Mouse (Mus musculus): Measurements from ENCODE around the gene Artn. TPM values are rescaled to one million over a fixed set of nuclear protein-coding genes. Genes with fewer than 3 reads are reported as not detected.

The Artn gene
- total RNA-seq, 2 experiments from 2014 or later: 1.4 to 1.7 TPM

DNA sequence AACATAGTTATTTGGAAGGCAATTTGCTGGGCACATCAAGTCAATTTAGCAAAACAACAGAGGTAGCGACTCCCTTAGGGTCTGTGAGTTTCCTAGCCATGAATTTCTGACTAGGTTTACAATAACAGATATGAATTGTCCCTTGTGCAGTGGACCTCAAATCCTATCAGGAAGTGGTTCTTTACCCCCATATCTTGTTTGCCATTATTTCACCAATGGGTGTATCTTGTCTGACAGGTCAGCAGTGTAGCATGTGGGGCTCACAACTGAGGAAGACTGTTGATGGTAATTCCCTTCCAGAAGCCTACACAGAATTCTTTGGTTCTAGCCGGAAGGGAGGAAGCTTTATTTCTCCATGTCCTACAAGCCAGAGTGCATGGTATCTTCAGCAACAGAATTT, 8.2 kb downstream of the Artn start:
- no peak for DNase-seq (ENCODE audit: low spot score in 2 of 2)

DNA sequence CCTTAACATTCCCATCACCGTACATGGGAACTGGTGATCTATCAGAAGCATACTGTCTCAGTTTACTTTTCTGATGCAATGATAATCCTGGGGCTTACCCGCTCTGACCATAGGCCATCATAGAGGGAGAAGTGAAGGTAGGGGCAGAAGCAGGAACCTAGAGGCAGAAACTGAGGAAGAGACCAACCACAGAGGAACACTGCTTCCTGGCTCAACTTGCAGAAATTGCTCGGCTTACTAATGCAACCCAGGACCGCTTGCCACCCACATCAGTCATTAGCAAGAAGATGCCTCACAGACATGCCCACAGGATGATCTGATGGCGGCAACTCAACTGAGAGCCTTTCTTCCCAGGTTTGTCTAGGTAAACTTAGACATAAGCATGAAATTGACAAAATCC, 10.8 kb downstream of the Artn start:
- no peak for DNase-seq (ENCODE audit: low spot score in 2 of 2)

DNA sequence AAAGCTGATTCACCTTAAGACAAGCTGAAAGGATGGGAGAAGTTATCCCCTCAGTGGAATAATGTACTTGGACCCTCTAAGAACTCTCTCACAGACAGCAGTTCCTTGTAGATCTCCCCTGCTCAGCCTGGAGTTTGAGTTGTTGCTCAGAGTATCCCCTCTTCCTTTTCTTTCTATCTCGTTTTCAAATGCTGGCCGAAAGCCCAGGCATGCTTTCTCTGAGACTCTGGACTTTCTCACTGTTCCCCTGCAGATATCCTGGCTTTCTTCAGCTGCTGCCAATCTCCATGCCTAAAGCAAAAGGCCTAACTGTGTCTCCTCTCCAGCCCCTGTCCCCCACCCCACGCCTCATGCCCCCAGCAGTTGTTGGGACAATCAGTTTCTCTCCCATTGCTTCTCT, 11.3 kb downstream of the Artn start:
- DNase-seq (ENCODE audit: low spot score in 2 of 2): no peak

DNA sequence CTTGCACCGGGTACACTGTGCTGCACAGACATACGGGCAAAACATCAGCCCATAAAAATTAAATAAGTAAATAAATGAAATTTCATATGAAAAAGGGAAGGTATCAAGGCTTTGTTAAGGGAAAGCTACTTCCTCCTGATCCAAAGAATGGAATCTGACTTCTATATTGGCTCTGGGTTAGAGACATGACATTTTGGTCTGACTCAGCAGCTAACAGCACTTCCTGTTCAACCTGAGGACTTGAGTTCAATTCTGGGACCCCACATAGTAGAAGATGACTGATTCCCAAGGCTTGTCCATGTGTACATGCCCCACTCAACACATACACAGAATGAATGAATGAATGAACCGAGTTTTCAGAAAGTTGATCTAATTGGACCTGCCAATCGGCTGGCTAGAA, 11.7 kb downstream of the Artn start:
- DNase-seq (ENCODE audit: low spot score in 2 of 2): no peak

DNA sequence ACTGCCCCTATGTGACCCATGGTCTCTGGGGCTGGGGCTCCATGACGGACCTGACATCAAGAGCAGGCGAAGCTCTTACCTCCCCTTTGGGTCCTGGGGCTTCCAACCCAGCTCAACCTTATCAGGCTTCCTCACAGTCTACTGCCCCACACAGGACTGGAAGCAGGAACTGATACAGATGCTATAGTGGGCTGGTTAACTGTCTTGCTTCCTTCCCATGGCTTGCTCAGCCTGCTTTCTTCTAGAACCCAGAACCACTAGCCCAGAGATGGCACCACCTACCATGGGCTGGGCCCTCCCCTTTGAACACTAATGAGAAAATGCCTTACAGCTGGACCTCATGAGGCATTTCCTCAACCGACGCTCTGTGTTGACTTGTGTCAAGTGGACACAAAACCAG, 12.2 kb downstream of the Artn start:
- DNase-seq (ENCODE audit: low spot score in 2 of 2): no peak

DNA sequence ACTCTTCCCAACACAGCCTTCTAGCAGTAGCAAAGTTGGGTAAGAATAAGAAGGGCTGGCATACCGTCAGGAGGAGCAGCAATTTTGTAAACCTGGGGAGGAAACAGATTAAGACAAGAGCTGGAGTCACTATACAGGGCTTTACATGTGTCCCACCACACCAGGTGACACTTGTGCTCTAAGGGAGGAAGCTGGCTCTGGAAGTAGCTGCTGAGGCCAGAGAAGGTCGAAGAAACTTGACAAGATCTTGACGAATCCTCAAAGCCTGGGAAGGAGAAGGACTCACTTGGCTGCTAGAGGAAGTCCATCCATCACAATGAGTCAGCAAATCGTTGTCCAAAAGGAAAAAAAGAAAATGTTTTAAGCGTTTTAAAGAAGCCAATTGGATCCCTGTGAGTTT, 13.2 kb downstream of the Artn start:
- no peak for DNase-seq (ENCODE audit: low spot score in 2 of 2)

DNA sequence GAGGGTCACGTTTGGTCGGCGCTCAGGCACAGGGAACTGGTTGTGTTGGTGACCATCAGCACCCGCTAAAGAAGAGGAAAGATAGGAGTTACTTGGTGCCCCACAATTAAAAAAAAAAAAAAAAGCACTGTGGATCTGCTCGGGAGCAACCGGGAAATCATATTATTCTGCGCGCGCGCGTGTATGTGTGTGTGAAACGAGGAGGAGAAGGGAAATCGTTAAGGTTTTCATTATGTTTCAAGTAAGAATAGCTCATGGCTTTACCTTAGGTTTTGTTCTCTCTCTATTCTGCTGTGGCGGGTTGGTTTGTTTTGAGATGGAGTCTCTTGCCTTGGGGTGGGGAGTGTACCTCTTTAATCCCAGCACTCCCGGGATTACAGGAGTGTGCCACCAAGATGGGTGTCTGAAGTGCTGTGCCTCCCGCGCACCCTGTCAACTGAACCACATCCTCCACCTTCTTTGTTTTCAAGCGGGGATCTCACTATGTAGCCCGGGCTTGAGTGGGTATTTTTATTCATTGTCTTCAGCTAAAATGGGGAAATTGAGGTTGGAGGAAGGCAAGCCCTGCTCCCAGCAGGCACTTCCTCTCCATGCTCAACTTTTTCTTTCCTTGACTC, 14.0 kb downstream of the Artn start:
- DNase-seq (ENCODE audit: low spot score in 2 of 2): no peak

DNA sequence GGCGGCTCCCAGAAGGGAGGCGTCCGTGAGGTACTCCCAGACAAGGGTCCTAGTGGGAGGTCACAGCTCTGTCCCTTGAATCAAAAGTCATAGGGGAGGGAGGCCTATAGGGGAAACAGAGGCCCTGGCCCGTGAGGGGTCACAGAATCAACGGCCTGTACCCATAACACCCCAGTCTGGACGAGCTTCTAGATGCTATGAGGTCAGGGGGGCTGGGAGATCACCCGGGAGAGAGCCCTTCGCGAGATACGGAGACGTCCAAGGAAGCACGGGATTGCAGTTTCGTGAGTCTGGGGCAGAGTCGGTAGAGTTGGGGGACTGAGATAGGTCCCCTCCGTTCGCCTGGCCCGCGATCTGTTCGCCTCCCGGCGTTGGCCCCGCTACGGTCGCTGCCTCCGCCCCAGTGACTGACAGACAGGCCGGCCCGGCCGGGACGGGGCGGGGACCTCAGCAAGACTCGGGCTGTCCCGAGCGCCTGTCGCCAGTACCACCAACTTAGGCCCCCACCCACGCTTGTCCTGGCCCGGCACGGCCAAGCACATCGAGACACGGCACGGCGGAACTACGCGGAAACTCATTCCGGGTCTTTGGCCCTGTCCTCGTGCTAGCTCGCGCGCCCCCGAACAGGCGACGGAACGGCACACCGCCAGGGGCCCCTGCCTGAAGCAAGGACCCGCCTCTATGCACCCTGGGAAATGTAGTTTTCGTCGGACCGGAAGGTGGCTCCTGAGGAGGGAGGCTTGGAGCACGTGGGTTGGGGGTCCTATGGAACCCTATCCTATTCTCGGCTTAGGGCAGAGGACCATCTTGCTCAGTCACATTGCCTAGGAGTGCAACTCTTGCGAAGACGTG, 14.7 kb downstream of the Artn start, which contains the start of gene Ipo13:
Gene Ipo13, minus strand, starts transcription at position 409 of the 852 bp plus-strand sequence.
- peak; percentile 92 to 95 for DNase-seq (ENCODE audit: low spot score in 2 of 2)

DNA sequence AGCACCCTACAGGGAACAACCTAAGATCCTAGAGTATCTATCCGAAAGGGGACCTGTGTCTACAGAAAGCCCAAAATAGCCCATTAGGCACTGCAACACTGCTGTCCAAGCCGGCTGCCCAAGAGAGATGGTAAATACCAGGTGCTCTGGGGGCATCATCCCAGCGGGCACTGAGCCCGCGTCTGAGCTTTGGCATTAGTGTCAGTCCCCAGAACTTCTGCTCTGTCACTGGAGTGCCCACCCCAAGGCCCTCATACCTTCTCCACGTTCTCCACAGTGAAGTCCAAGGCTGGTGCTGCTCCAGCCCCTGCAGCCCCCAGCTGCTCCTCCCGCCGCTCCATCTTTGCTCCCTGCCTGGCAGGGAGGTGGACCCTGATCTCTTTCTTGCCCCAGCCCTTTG, 15.5 kb downstream of the Artn start:
- no peak for DNase-seq (ENCODE audit: low spot score in 2 of 2)

DNA sequence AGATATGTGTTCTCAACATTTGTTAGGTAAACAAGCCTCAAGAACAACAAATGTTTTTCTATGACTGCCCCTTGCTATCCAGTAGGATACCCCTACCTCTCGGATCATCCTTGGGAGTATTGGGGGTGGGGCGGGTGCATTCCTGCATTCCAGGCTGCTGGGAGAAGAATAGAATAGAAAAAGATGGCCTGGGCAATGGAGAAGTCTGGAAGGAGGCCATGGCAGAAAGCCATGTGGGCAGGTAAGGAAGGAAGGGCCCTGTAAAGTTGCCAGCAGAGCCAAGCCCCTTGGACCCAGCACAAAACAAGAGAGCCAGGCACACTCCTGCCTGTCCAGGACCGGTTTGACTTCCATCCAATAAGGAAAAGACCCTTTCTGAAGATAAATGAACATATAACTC, 16.1 kb downstream of the Artn start:
- DNase-seq (ENCODE audit: low spot score in 2 of 2): no peak

DNA sequence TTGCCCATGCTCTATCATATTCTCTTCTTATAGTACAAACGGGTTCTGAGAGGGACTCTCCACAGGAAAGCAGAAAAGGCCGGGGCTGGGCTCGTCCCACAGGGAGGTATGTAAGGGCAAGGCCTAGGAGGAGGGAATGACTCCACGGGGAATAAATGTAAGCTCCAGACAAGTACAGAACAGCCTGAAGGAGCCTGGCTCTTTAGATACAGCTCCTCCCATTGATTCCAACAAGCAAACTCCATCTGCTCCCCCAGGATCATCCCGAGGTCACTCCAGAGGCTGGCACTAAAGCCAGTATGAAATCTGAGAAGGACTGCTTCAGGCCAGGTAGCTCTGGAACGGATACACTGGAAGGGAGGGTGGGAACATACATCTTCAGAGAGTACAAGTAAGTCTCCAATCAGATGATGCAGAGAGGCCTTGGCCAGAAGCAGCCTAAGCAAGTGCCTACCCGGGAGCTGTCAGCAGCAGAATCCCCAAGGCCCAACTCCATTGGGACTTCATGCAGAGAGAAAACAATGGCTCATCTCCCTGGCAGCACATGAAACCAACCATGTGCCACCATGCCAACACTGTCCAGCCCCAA, 16.8 kb downstream of the Artn start:
- DNase-seq (ENCODE audit: low spot score in 2 of 2): no peak

DNA sequence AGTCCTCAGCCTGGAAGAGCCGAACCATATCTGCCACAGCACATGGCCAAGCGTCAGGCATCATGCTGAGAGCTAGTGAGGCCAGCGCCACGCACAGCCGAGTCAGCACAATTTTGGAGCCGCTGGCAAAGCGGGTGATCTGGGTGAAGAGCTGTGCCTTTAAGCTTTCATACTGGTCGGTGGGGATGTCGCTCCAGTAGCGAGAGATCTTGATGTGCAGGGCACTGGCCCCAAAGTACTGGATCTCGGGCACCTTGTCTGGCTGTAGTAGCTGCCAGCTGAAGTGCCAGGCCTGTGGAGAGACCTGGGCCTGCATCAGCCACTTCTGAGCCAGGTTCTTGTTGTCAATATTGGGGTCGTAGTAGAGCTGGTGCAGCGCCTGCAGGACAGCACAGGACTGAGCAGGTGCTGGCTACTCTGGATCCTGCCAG, 17.4 kb downstream of the Artn start:
- no peak for DNase-seq (ENCODE audit: low spot score in 2 of 2)

DNA sequence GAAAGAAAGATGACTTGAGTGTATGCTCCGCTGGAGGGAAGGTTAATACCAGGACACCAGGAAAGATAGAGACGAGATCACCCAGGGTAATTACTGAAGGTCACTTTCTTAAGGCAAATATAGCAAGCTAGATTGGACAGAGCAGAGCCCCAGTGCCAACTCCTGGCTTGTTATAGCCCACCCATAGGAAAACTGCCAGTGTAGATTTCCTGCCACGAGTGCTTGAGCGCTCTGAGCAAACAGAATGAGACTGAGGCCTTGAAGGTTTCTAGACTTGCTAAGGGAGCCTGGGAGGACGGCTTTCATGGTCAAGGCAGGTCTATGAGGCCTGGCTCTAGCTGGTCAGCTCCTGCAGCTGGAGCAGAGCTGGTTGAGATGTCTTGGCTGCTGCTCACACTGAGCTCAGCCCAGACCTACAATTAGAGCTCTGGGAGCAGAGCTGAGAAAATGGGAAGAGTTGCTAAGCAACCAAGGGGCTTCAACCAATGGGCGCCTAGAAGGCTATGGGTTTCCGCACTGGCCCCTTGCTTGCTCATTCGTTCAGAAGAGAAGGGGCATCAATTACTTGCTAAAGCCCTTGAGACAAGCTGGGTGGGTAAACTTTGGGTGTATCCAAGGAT, 20.6 kb downstream of the Artn start:
- no peak for DNase-seq (ENCODE audit: low spot score in 2 of 2)

DNA sequence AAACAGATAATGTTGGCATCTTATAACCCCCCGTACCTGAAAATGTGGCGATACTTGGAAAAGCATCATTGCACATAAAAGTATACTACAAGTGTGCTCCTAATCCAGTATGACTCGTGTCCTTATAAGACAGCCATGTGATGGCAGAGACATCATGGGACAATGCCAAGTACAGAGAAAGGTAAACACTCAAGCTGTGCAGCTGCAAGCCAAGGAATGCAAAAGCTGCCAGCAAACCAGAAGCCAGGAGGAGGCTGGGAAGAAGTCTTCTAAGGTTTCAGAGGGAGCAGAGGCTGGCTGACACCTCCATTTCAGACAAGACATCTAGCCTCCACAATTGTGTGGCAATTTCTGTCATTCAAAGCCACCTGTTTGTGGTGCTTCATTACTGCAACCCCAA, 23.4 kb downstream of the Artn start:
- DNase-seq (ENCODE audit: low spot score in 2 of 2): no peak

DNA sequence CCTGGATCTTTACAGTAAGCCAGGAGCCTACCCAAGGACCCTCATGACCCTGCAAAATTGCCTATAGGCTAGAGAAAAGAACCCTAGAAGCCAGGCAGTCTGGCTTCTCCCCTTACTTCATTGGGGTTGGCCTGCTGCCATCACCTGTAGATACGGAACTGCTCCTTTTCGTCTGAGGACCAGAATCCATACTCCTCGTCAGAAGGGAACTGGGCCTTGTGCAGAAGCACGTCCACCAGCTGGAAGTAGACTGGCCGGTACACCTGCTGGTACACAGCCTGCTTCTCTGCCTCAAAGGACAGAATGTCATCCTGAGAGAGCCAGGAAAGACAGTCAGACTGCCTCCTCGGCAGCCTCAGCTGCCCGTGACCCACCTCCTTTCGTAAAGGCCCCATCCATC, 24.8 kb downstream of the Artn start:
- no peak for DNase-seq (ENCODE audit: low spot score in 2 of 2)

DNA sequence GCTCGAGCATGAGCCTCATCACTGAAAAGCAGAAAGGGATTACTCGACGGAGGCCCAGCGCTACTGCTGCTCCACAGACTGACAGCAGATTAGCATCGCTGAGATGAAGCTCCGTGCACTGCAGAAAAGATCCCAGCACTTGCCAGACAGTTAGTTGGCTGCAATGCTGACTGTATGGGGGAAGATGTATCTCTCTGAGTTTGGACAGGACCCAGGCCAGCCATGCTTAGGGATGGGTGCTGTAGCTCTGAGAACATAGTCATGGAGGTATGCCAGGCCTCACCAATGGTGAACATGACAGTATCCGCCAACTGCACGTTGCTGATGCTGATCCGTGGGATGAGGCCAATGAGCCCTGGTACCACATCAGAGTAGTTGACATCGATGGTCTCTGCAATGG, 25.5 kb downstream of the Artn start:
- DNase-seq (ENCODE audit: low spot score in 2 of 2): peak; percentile 62 to 78

DNA sequence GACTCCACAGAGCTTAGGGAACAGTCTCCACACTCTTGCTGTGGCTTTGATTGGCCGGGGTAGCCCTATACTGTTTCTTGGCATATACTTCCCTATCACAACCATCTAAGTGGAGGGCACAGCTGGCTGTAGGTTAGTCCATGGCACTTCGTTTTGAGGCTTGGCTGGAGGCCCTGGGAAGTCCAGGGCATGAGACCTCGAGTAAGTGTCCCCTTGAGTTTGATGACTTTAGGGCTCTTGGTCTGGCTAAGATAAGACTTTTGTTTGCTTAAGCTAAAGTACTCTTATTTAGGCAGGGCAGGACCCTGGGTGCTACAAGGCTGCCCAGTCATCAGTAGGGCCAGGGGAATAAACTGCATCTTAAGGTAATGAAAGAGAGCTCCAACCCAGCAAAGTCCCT, 31.5 kb downstream of the Artn start:
- DNase-seq (ENCODE audit: low spot score in 2 of 2): no peak

DNA sequence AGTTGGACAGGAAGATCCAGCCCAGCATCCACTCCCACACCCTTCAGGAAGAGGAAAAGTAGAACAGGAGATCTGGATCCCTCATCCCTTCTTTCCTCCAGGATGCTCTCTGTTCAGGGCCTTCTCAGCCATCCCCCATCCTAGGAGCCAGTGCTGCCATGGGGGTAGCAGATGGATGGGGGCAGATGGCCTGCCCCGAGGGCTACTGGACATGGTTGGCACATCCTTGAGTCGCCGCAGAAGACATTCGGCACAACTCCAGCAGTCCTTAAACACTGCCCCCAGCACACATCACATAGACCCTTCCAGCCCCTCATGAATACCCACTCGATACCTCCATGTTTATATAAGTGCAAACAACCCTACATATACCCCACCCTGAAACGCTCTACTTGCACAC, 33.5 kb downstream of the Artn start:
- DNase-seq (ENCODE audit: low spot score in 2 of 2): no peak

DNA sequence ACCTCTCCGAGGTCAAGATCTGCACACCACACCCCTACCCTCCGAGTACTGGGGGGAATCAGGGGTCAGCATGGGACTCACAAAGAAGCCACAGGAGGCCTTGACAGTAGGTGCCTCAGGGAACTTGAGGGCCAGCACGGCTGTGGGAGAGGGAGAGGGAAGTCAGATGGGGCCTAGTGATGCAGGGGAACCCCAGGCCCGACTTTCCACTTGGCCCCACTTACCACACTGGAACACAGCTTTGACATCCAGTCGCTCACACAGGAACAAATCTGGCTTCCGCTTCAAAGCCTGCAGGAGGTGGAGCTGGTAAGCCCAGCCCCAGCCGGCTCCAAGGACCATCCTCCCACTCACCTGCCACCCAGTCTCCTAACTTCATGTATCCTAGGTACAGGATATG, 34.2 kb downstream of the Artn start:
- no peak for DNase-seq (ENCODE audit: low spot score in 2 of 2)

DNA sequence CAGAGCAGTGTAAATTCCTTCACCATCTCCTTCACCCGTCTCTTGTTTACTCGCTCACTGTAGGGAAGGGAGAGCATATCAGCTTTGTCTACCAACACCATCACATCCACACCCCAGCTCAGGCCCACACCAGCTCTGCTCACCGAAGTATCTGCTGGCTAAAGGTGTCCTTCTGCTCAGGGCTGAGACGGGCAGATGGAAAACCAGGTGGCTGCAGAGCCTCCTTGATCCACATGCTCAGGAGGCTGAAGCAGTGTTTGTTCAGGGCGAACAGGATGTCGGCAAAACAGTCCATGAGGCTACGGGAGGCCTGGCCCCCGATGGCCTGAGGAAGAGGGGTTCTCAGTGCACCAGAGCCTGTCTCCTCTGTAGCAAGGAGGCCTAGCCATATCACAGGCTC, 35.0 kb downstream of the Artn start:
- no peak for DNase-seq (ENCODE audit: low spot score in 2 of 2)

DNA sequence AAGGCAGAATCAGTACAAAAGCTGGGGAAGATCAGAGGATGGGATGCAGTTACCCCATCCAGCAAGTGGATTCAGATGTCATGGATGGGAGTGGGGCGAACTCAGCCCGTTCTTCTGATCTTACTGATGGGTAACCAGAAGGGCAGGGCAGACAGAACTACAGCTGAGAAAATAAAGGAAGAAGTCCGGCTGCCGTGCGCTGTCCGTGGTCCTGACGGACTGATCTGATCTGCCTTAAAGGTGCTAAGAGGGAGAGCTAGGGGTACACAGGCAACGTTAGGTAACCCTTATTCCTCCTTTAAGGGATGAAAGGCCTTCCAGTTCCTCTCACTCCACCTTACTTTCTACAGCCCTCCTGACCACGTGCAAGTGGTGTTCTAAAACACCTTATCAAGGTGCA, 36.2 kb downstream of the Artn start:
- no peak for DNase-seq (ENCODE audit: low spot score in 2 of 2)

DNA sequence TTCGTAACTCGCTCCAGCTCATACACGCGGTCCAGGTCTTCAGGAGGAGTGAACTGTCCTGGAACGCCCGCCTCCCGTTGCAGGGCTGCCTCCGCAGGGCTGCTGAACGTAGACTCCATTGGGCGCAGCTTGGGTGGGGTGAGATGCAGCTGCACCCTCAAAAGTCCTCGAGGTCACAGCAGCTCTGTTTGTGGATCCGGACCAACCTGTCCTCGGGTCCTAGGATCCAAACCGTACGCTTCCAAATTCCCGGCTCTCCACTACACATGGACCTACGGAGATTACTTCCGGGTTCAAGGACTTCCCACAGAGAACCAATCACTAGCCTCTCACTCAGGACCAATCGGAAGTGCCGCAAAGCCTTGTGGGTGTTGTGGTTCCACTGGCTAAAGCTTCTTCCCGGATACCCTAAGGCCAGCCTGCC, 37.8 kb downstream of the Artn start, which contains the start of gene Dph2:
Gene Dph2, minus strand, starts transcription at position 295 of the 424 bp plus-strand sequence.
- peak; percentile 77 to 91 for DNase-seq (ENCODE audit: low spot score in 2 of 2)

Data from layer of hippocampus, adult 18-20 months (tissue).